Mouse (Mus musculus) liver, postnatal 0 days (tissue): ENCODE data around the gene Zfp382. TPM values are rescaled to one million over a fixed set of nuclear protein-coding genes. Genes with fewer than 3 reads are reported as not detected.

Experiments
- ATAC-seq: fragments of 200-750 bp; cut with Nextera tagmentation; 2 replicates; pipeline ENCODE4 v1.8.0; 2017; ENCODE audit warnings: mild to moderate bottlenecking, moderate library complexity
- DNase-seq: peaks from one replicate; pipeline ENCODE4 v3.0.0-alpha.2; 2016
- H3K27ac ChIP-seq: fragments of 300-500 bp; sonication (generic); 2 replicates; pipeline ENCODE4 v1.5.1; 2014; ENCODE audit warnings: antibody characterized with exemption, moderate library complexity, mild to moderate bottlenecking, low read depth
- H3K27me3 ChIP-seq: fragments of 300-500 bp; sonication (generic); 2 replicates; pipeline ENCODE4 v1.6.1; 2014; ENCODE audit warnings: low read length, control low read depth, mixed read lengths; ENCODE audit not compliant: insufficient read depth
- H3K36me3 ChIP-seq: fragments of 300-500 bp; sonication (generic); replicated peaks from 2 replicates; pipeline ENCODE4 v1.6.1; 2014; ENCODE audit warnings: mild to moderate bottlenecking, control low read depth, low read length, moderate library complexity, mixed read lengths; ENCODE audit not compliant: insufficient read depth
- H3K4me1 ChIP-seq: fragments of 300-500 bp; sonication (generic); 2 replicates; pipeline ENCODE4 v1.6.1; 2014; ENCODE audit warnings: antibody characterized with exemption, mild to moderate bottlenecking, control low read depth; ENCODE audit not compliant: insufficient read depth
- H3K4me2 ChIP-seq: fragments of 300-500 bp; sonication (generic); 2 replicates; pipeline ENCODE4 v1.6.1; 2014; ENCODE audit warnings: low read depth, mild to moderate bottlenecking, low read length, moderate library complexity, mixed read lengths
- H3K4me3 ChIP-seq: fragments of 300-500 bp; sonication (generic); 2 replicates; pipeline ENCODE4 v1.5.1; 2014; ENCODE audit warnings: low read depth, low read length
- H3K9ac ChIP-seq: fragments of 300-500 bp; sonication (generic); replicated peaks from 2 replicates; pipeline ENCODE4 v1.6.1; 2014; ENCODE audit warnings: mild to moderate bottlenecking, moderate library complexity
- H3K9me3 ChIP-seq: fragments of 300-500 bp; sonication (generic); 2 replicates; pipeline ENCODE4 v1.6.1; 2016; ENCODE audit warnings: mild to moderate bottlenecking, control low read depth, low read length, mixed read lengths
- CTCF ChIP-seq: sonication (generic); IDR thresholded peaks from 2 replicates; pipeline ENCODE4 v1.5.1; 2016; ENCODE audit warnings: antibody characterized with exemption, low read depth
- EP300 ChIP-seq: IDR thresholded peaks from 2 replicates; pipeline ENCODE4 v1.6.1; 2016; ENCODE audit warnings: antibody characterized with exemption, low read depth, mild to moderate bottlenecking
- WGBS: fragments of 180-500 bp; shearing (Covaris S2); extraction: QIAGEN DNeasy Blood & Tissue Kit; methylation state at CpG from one replicate; pipeline ENCODE4 v1.1.7; 2014; ENCODE audit not compliant: insufficient replicate concordance; 5-methylcytosine and 5-hydroxymethylcytosine counted together
- microRNA-seq: library from miRNA; unstranded; fragments of <30 nt; microRNA quantifications from one replicate; pipeline ENCODE4, GENCODE M21; 2016
- polyA plus RNA-seq: library from polyadenylated mRNA; unstranded; fragments of >200 nt; fragmentation: Nextera tagmentation; extraction: Ambion mirVana; gene quantifications from 2 replicates; pipeline ENCODE4 v1.2.1, GENCODE M21; 2015

The Zfp382 gene
- polyA plus RNA-seq, 1 experiment from 2014 or later = 0.75 TPM

- Histone ChIP-seq H3K4me3 (peak within 1 kb of the TSS; percentile 38), H3K9ac (0 out of 2 replicates have a peak within 1 kb of the TSS, but pooled peaks have one; percentile 0), H3K4me1 (peaks cover 6% of the 10 kb centered on the region), H3K27me3 (no peaks in the 10 kb centered on the region), H3K27ac (no peak within 1 kb of the TSS), H3K4me2 (peak within 1 kb of the TSS; percentile 77), H3K9me3 (no peaks in the 10 kb centered on the region), H3K36me3 (peaks cover 30% of the 10 kb centered on the region)
- ATAC-seq = peak; percentile 86
- peak; percentile 89 for DNase-seq
- under 1% methylated on average over 11 of the region's 11 CpGs for WGBS
- TF ChIP-seq CTCF (no peak), EP300 (no peak)
These were observed 62.1 kb downstream of the Zfp382 start, which contains the start of gene Cox7a1 for GRCm38 (mm10) chr7:30183879-30184289. Cox7a1 (plus strand) TSS chr7:30184144.

Small RNA genes lying within 50 kb of the gene (microRNA-seq; reads per million reads assigned to microRNA genes)
- gene Gm23368 = not detected

Other genes starting within 250 kb of the Zfp382 start
- gene Zfp27, start 215.4 kb upstream of the Zfp382 start, polyA plus RNA-seq = 1.5 TPM in 2 replicates
- 0.59 and 0.60 TPM in 2 replicates for gene Zfp383, start 213.7 kb upstream of the Zfp382 start, polyA plus RNA-seq
- gene Zfp74, start 167.9 kb upstream of the Zfp382 start, polyA plus RNA-seq = 1.1 and 1.8 TPM in 2 replicates
- gene Zfp568, start 138.0 kb upstream of the Zfp382 start, polyA plus RNA-seq = 5.5 and 6.4 TPM in 2 replicates
- 0.31 and 0.36 TPM in 2 replicates for gene Zfp14, start 70.6 kb upstream of the Zfp382 start, polyA plus RNA-seq
- gene Zfp82, start 49.0 kb upstream of the Zfp382 start, polyA plus RNA-seq = 0.54 and 0.68 TPM in 2 replicates
- gene Gm26920, start 31.5 kb upstream of the Zfp382 start, polyA plus RNA-seq = not detected in 2 replicates
- 1.2 and 1.7 TPM in 2 replicates for gene Zfp566, start 31.4 kb upstream of the Zfp382 start, polyA plus RNA-seq
- 10.1 and 10.7 TPM in 2 replicates for gene Zfp260, start 27.2 kb upstream of the Zfp382 start, polyA plus RNA-seq
- 2.1 and 3.1 TPM in 2 replicates for gene Zfp146, start 47.8 kb downstream of the Zfp382 start, polyA plus RNA-seq
- gene Cox7a1, start 62.2 kb downstream of the Zfp382 start, polyA plus RNA-seq = 7.0 and 15.1 TPM in 2 replicates
- gene Capns1, start 76.9 kb downstream of the Zfp382 start, polyA plus RNA-seq = 30.2 and 30.6 TPM in 2 replicates
- gene Polr2i, start 110.0 kb downstream of the Zfp382 start, polyA plus RNA-seq = 42.9 and 43.3 TPM in 2 replicates
- gene Tbcb, start 110.3 kb downstream of the Zfp382 start, polyA plus RNA-seq = 41.8 and 42.1 TPM in 2 replicates
- not detected in 2 replicates for gene Ovol3, start 113.8 kb downstream of the Zfp382 start, polyA plus RNA-seq
- gene Thap8, start 158.2 kb downstream of the Zfp382 start, polyA plus RNA-seq = 0.08 and 0.15 TPM in 2 replicates
- 3.1 and 3.4 TPM in 2 replicates for gene Wdr62, start 158.5 kb downstream of the Zfp382 start, polyA plus RNA-seq
- 0.34 and 0.59 TPM in 2 replicates for gene Clip3, start 169.8 kb downstream of the Zfp382 start, polyA plus RNA-seq
- 23.1 and 23.9 TPM in 2 replicates for gene Alkbh6, start 186.8 kb downstream of the Zfp382 start, polyA plus RNA-seq
- 11.4 and 12.8 TPM in 2 replicates for gene Syne4, start 192.9 kb downstream of the Zfp382 start, polyA plus RNA-seq
- gene E130208F15Rik, start 199.8 kb downstream of the Zfp382 start, polyA plus RNA-seq = not detected in 2 replicates
- gene Sdhaf1, start 202.0 kb downstream of the Zfp382 start, polyA plus RNA-seq = 14.0 TPM in 2 replicates
- gene Lrfn3, start 240.8 kb downstream of the Zfp382 start, polyA plus RNA-seq = 7.4 and 8.3 TPM in 2 replicates